Mouse (Mus musculus) cortical plate, adult 2 months (tissue): ENCODE results near the gene Dyrk2. TPM values are rescaled to one million over a fixed set of nuclear protein-coding genes. Genes with fewer than 3 reads are reported as not detected.

Experiments
- H3K27ac ChIP-seq: fragments of 200-500 bp; 2 replicates; pipeline ENCODE4 v1.5.1; 2012; ENCODE audit warnings: low read length, control low read depth, inconsistent platforms; ENCODE audit not compliant: insufficient read depth
- H3K4me1 ChIP-seq: fragments of 200-500 bp; 2 replicates; pipeline ENCODE4 v1.6.1; 2011; ENCODE audit warnings: low read length; ENCODE audit not compliant: control insufficient read depth, insufficient read depth
- H3K4me3 ChIP-seq: fragments of 200-500 bp; 2 replicates; pipeline ENCODE4 v1.5.1; 2011; ENCODE audit warnings: mild to moderate bottlenecking, low read length, control low read depth; ENCODE audit not compliant: insufficient read depth
- CTCF ChIP-seq: fragments of 200-500 bp; IDR thresholded peaks from 2 replicates; pipeline ENCODE4 v1.5.1; 2011; ENCODE audit warnings: mild to moderate bottlenecking, control low read depth, low read length; ENCODE audit not compliant: insufficient read depth; ENCODE audit errors: extremely low read depth
- POLR2A ChIP-seq: fragments of 200-500 bp; IDR thresholded peaks from 2 replicates; pipeline ENCODE4 v1.6.1; 2011; ENCODE audit warnings: mild to moderate bottlenecking, low read length, control low read depth; ENCODE audit not compliant: insufficient read depth; ENCODE audit errors: extremely low read depth
- polyA plus RNA-seq: library from polyadenylated mRNA; depleted of rRNA; stranded (reverse); fragments of >200 nt; gene quantifications from 2 replicates; pipeline ENCODE4 v1.2.3, GENCODE M21; 2012; rRNA removed

Dyrk2 gene
- 23.3 and 25.0 TPM in 2 replicates for polyA plus RNA-seq

DNA sequence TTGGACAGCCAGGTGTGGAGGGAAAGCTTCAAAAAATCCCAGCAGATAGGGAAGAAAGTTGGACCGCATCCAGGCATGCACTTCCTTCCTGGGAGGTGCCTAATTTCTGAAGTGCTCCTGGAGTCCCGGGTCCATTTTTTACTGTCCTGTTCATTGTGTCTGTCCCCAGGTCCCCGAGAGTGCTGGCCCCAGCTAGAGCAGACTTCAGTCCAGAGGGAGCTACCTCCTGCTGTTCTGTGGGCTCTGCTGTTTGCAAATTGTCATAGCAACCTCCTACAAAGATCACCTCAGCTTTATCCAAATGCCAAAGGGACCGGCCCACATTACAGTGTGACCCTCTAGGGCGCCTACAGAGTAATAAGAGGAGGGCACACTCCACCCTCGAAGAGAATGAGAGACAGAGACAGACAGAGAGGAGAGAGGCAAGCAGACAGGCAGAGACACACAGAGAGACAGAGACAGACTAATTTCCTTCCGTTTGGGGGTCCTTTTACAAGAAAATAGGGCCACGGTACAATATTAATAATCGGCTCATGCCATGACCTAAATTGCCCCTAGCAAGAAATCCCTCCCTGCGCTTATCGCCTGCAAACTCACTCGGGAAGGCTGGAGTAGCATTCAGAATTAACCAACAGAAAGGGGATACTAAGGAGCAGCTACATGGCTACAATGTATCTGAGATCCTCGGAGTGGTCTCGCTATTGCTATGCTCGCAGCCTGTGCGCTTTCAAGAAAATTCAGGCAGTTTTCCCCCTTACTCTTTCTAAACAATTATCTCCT is at the start of gene Dyrk2:
Gene Dyrk2, minus strand, starts transcription at position 9 of the 780 bp plus-strand sequence.
- TF ChIP-seq CTCF = no peak
- no peak for TF ChIP-seq POLR2A
- Histone ChIP-seq H3K4me3 (peak within 1 kb of the TSS; percentile 55), H3K27ac (peak within 1 kb of the TSS; percentile 26; the same call in 1 of the 2 replicates), H3K4me1 (peaks cover 3% of the 10 kb centered on the region; the same call in 1 of the 2 replicates)

DNA sequence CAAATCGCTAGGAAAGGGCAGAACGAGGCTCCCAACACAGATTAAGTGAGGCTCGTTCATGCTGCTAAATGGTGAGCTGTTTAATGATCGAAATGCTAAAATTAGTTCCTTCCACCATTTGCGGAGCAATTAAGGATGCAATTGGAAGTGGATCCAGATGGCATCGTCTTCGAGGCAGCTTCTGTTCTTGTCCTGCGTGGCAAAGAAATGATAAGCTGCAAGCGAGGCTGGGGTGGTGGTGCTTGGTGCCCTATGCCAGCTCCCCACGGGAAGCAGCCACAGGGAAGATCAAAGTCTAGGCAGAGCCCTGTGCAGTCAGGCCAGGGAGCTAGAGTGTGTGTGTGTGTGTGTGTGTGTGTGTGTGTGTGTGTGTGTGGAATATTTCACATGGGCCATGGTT is 32.6 kb upstream of the Dyrk2 start:
- no peak overlapping the region for H3K27ac ChIP-seq
- no peak for TF ChIP-seq CTCF
- TF ChIP-seq POLR2A = no peak
- peaks cover 8% of the 10 kb centered on the region for H3K4me1 ChIP-seq
- no peak overlapping the region for H3K4me3 ChIP-seq

DNA sequence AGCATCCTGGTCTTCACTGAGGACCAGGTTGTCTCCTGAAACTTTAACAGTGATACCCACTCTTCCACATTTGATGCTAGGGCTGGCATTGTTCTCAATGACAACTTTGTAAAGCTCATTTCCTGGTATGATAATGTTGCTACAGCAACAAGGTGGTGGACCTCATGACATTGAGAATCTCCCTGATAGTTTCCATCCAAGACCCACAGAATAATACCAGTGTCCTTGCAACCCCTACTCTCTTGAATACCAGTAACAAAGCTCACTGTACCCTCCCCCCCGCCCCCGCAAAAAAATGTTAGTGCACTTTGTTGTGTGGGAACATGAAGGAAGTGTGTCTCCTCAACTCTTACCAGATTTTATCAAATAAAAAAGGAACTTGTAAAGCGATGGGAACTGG is 23.6 kb upstream of the Dyrk2 start:
- no peak overlapping the region for H3K27ac ChIP-seq
- no peak overlapping the region for H3K4me3 ChIP-seq
- no peaks in the 10 kb centered on the region for H3K4me1 ChIP-seq
- TF ChIP-seq POLR2A (no peak), CTCF (no peak)

DNA sequence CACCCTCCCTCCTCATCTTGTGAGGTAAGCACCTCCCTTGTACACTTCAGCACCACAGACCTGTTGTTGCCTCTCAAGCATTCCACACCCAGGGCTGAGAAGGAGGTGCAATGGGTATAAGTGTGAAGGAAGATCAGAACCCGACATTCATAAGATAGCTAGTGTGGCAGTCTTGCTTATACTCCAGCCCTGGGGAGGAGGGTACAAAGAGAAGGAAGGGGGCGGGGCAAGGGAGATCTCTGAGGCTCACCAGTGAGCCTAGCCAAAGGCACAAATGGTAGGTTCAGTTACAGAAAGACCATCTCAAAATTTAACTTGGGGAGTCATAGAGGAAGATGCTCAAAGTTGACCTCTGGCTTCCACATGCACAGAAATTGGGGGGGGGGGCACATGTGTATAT is 14.1 kb upstream of the Dyrk2 start:
- Histone ChIP-seq H3K27ac (no peak overlapping the region), H3K4me1 (no peaks in the 10 kb centered on the region), H3K4me3 (no peak overlapping the region)
- TF ChIP-seq POLR2A = no peak
- TF ChIP-seq CTCF = no peak

DNA sequence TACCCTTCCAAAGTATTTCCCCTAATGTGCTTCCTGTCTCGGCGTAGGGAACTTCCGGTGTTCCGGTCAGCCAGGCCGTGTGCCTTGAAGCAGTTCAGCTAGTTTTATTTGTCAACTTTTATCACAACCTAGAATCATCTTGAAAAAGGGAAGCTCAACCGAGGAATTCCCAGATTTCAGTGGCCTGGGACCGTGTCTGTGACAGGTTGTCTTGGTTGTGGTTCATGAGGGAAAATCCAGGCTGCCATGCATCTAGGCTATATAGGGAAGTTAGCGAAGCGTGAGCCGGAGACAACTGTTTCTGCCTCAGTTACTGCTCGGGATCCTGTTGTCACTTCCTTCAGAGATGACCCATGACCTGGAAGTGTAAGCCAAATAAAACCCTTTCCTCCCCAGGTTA is 13.3 kb upstream of the Dyrk2 start:
- H3K4me1 ChIP-seq = no peaks in the 10 kb centered on the region
- no peak for TF ChIP-seq POLR2A
- no peak for TF ChIP-seq CTCF
- H3K27ac ChIP-seq = no peak overlapping the region
- no peak overlapping the region for H3K4me3 ChIP-seq

DNA sequence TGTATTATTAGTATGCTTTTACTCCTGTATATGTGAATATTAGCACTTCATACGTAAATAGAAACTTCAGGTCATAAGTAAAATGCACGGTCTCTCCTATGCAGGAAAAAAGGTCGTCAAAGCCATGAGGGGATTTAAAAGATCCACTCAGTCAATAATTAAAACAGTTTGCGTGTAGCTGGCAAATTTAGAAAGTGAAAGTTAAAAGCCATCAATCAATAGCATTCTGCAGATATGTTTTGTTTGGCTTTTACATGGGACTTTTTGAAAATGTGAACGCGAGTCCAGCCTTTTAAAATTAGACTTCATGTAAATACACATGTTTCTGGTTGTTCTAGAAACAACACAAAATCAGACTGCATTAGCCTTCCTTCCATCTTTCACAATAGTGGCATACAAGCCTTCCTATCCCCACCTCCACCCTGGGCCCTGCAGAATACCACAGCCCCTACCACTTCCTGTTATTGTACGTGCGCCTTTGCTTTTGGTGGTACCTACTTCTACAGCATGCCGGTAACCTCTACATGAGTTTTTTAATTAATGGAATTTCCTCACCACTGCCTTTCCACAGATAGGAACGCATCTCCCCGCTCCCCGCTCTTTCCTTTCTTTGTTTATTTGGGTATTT is 12.4 kb upstream of the Dyrk2 start:
- Histone ChIP-seq H3K27ac (no peak overlapping the region), H3K4me1 (no peaks in the 10 kb centered on the region), H3K4me3 (no peak overlapping the region)

DNA sequence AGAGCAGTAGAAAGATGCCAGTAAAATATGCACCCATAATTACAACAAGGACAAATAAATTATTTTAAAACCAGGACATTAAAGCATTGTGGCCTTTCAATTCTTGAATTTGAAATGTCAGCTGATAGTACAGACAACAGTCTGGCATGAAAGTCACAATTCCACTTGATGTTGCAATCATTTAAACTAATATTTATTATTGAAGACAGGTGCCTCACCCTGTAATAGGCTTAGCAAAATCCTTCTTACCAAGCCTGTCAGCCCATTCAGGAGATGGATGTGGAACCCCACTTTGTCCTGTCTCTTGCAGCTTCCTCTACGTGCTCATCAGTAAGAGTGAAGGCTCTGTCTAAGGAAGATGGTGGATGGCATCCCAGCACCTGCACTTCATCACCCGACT is 10.8 kb upstream of the Dyrk2 start:
- H3K4me1 ChIP-seq = no peaks in the 10 kb centered on the region
- TF ChIP-seq POLR2A (no peak), CTCF (no peak)
- no peak overlapping the region for H3K27ac ChIP-seq
- H3K4me3 ChIP-seq = no peak overlapping the region

More for the DNA sequence above, 12.4 kb upstream of the Dyrk2 start:
- no peak for TF ChIP-seq CTCF
- no peak for TF ChIP-seq POLR2A

DNA sequence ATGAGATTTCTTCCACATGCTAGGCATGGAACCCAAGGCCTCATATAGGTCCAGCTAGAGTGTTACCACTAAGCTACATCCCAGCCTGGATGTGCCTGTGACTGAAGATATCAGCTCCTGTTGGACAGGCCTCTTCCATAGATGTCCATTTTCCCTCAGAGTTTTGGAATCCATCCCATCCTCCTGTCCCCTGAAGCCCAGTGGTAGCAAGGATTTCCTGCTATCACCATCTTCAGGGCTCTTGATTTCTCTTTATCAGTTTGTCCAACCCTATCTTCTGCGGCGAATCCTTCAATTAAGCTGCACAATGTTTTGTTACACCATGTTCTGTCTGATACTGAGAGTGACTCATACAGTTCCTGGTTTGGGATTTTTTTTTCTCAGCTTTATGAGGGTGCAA is 2.2 kb upstream of the Dyrk2 start:
- no peaks in the 10 kb centered on the region for H3K4me1 ChIP-seq
- TF ChIP-seq POLR2A (no peak), CTCF (no peak)
- no peak overlapping the region for H3K27ac ChIP-seq
- H3K4me3 ChIP-seq = no peak overlapping the region

DNA sequence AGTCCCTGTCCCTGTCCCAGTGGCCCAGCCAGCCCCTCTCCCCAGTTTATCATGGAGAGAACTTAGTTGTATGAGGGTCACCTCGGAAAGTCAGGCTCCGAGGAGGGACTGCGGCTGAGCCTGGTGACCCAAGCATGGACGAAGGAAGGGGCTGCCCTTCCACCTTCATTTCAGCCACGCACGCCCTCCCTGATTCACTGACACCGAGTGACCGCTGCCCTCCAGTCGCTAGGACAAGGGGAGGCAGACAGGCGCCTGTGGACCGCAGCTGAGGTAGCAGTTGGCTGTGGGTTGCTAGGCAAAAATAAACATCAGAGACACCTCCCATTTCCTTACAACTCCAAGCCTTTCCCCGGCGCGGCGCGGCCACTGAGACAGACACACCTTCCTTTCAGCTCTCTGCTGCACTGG is 413 bp downstream of the Dyrk2 start:
- no peak for TF ChIP-seq CTCF
- TF ChIP-seq POLR2A = no peak

DNA sequence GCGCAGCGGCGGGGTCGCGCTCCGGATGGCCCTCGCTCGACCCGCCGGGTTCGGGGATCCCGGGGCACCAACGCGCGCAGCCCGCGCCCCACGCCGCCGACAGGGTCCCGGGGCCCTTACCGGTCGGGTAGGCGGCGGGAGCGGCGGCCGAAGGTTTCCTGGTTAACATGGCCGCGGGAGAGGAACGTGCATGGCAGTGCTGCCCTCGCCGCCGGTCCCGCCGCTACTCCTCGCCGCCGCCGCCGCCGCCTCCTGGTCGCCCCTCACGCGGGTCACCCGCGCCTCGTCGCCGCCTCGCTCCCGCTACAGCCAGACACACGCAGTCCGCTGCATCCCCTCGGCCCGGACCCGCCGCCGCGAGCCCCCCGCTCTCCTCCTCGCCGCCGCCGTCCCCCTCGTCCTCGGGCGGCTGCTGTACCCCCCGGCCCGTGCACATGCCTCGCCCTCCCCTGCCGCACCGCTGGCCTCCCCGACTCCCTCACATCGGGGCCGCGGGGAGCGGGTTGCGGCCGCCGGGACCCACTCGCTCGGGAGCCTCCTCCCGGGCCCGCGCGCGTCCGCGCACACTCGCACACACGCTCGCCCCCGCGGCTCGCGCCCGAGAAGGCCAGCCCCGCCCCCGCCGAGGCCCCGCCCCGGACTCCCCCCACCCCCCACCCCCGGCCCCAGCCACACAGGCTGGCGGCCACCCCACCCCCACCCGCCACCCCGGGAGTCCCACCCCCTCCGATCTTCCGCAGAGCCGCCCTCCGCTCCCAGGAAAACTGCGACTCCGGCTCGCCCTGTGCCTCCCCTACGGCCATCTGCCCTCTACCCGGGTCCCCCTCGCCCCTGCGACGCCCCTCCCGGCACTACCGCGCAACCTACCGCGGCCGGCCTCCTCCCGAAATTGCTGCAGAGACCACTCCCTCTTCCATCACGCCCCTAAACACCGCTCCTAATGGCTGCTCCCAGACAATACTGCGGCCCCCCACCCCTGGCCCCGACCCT is 1.1 kb downstream of the Dyrk2 start:
- Histone ChIP-seq H3K4me1 (peaks cover 3% of the 10 kb centered on the region; the same call in 1 of the 2 replicates), H3K4me3 (peak overlapping the region; percentile 55), H3K27ac (peak overlapping the region; percentile 87)
- TF ChIP-seq POLR2A (peak; percentile 45; the same call in 1 of the 2 replicates), CTCF (no peak)

More for the DNA sequence above, 413 bp downstream of the Dyrk2 start:
- H3K27ac ChIP-seq = peak overlapping the region; percentile 26; the same call in 1 of the 2 replicates
- peaks cover 3% of the 10 kb centered on the region; the same call in 1 of the 2 replicates for H3K4me1 ChIP-seq
- peak overlapping the region; percentile 55 for H3K4me3 ChIP-seq
